Mouse (Mus musculus) ZHBTc4 (cell line): ENCODE results near the gene Vmn1r160.
"Not testable (repeated sequence)": the region's sequence is repeated elsewhere in the genome, so short reads cannot be mapped to it uniquely, and the experiment has no call there.

ENCODE experiments used
- DNase-seq: peaks from one replicate; pipeline ENCODE4 v3.0.0-alpha.2; 2011; ENCODE audit warnings: low read depth, low spot score

Vmn1r160 gene

GRCm38 (mm10) chr7:22870924-22871323 is at the start of gene Vmn1r160:
Gene Vmn1r160 (plus strand): TSS chr7:22871224.
- not testable (repeated sequence) for DNase-seq

GRCm38 (mm10) chr7:22843505-22843904 is 27.5 kb upstream of the Vmn1r160 start, which contains the start of gene Vmn1r159:
Gene Vmn1r159 (minus strand): TSS chr7:22843605.
- not testable (repeated sequence) for DNase-seq
